Mouse (Mus musculus) kidney, postnatal 0 days (tissue): ENCODE results near the gene Xpnpep2. TPM values are rescaled to one million over a fixed set of nuclear protein-coding genes. Genes with fewer than 3 reads are reported as not detected.

Source experiments
- ATAC-seq: fragments of 200-750 bp; cut with Nextera tagmentation; replicated peaks from 2 replicates; pipeline ENCODE4 v1.8.0; 2017; ENCODE audit warnings: low read depth, moderate number of reproducible peaks, moderate TSS enrichment, moderate library complexity; ENCODE audit not compliant: low FRiP score
- DNase-seq: peaks from one replicate; pipeline ENCODE4 v3.0.0-alpha.2; 2016; ENCODE audit warnings: low spot score
- H3K27ac ChIP-seq: fragments of 300-500 bp; sonication (generic); 2 replicates; pipeline ENCODE4 v1.5.1; 2014; ENCODE audit warnings: mild to moderate bottlenecking
- H3K27me3 ChIP-seq: fragments of 300-500 bp; sonication (generic); 2 replicates; pipeline ENCODE4 v1.6.1; 2014; ENCODE audit warnings: low read length, mixed read lengths; ENCODE audit not compliant: insufficient read depth
- H3K36me3 ChIP-seq: fragments of 300-500 bp; sonication (generic); 2 replicates; pipeline ENCODE4 v1.6.1; 2014; ENCODE audit warnings: low read length, mixed read lengths; ENCODE audit not compliant: insufficient read depth
- H3K4me1 ChIP-seq: fragments of 300-500 bp; sonication (generic); replicated peaks from 2 replicates; pipeline ENCODE4 v1.6.1; 2014; ENCODE audit warnings: antibody characterized with exemption, low read length, mixed read lengths; ENCODE audit not compliant: insufficient read depth
- H3K4me2 ChIP-seq: fragments of 300-500 bp; sonication (generic); 2 replicates; pipeline ENCODE4 v1.6.1; 2014; ENCODE audit warnings: mild to moderate bottlenecking, low read length, moderate library complexity, mixed read lengths
- H3K4me3 ChIP-seq: fragments of 300-500 bp; sonication (generic); replicated peaks from 2 replicates; pipeline ENCODE4 v1.5.1; 2014; ENCODE audit warnings: low read depth, low read length
- H3K9ac ChIP-seq: fragments of 300-500 bp; sonication (generic); 2 replicates; pipeline ENCODE4 v1.6.1; 2014; ENCODE audit warnings: low read depth, low read length
- H3K9me3 ChIP-seq: fragments of 300-500 bp; sonication (generic); replicated peaks from 2 replicates; pipeline ENCODE4 v1.6.1; 2016; ENCODE audit warnings: low read length, inconsistent platforms, mixed read lengths
- CTCF ChIP-seq: IDR thresholded peaks from 2 replicates; pipeline ENCODE4 v1.5.1; 2016; ENCODE audit warnings: antibody characterized with exemption, low read depth, mild to moderate bottlenecking, moderate library complexity
- WGBS: fragments of 180-500 bp; shearing (Covaris S2); extraction: QIAGEN DNeasy Blood & Tissue Kit; methylation state at CpG from one replicate; pipeline ENCODE4 v1.1.7; 2014; 5-methylcytosine and 5-hydroxymethylcytosine counted together
- polyA plus RNA-seq: library from polyadenylated mRNA; unstranded; fragments of >200 nt; fragmentation: Nextera tagmentation; extraction: Ambion mirVana; gene quantifications from 2 replicates; pipeline ENCODE4 v1.2.1, GENCODE M21; 2015

The Xpnpep2 gene
- polyA plus RNA-seq, 1 experiment from 2014 or later = 12.7 TPM

DNA sequence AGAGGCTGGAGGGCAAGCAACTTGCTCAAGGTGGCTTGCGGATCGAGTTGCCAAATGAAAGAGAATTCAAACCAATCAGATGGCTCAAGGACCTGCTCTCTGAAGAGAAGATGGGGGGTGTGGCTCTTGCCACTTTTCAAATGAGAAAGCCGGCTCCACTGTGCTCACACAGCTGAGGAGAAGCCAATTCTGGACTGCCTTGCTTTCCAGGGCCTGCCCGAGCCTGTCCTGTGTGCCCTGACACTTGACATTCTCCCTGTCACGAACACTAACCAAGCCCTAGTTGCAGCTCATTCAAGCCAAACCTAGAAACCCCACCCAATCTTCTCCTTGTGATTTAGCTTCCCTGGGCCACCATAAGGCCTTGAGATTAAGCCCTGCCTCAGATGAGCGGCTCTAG, 29.5 kb downstream of the Xpnpep2 start:
- no peaks in the 10 kb centered on the region for H3K4me1 ChIP-seq
- ATAC-seq = no peak

DNA sequence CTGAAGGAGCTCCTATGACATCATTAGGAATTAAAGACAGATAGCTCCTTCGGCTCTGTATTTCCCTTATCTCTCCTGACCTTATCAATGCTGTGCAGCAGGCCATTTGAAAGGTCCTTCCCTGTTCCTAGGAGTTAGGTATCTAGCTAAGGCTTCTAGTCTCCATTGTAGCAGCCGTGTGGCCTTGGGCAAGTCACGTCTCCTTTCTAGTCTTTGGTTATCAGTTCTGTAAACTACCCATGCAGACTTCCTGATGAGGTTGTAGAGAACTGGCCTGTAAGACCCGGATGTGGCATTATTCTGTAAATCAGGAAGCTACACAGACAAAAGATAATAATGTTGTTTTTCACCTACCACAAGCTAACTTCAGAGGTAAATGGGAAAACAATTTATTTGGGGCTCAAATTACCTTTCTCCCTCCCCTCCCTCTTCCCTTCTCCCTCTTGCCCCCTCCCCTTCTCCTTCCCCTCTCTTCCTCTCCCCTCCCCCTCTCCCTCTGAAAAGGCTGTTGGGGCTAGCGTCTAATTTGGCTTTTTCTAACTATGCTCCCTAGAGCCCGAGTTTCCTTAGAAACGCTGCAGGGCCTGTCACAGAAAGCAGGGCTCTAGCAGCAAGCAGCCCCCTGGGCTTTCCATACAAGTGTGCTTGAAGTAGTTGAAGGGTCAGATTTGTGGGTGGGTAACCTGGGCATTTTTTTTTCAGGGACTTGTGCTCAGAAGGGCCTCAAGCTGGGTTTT, 30.2 kb downstream of the Xpnpep2 start:
- H3K27me3 ChIP-seq = no peaks in the 10 kb centered on the region
- H3K4me2 ChIP-seq = no peak overlapping the region
- no peaks in the 10 kb centered on the region for H3K36me3 ChIP-seq
- H3K4me3 ChIP-seq = no peak overlapping the region
- WGBS = 53% methylated on average over 7 of the region's 7 CpGs
- ATAC-seq = no peak
- H3K9me3 ChIP-seq = no peaks in the 10 kb centered on the region
- H3K9ac ChIP-seq = no peak overlapping the region
- TF ChIP-seq CTCF = no peak
- H3K27ac ChIP-seq = no peak overlapping the region
- no peak for DNase-seq
- no peaks in the 10 kb centered on the region for H3K4me1 ChIP-seq

More for the DNA sequence above, 29.5 kb downstream of the Xpnpep2 start:
- no peaks in the 10 kb centered on the region for H3K9me3 ChIP-seq
- H3K9ac ChIP-seq = no peak overlapping the region
- no peak overlapping the region for H3K27ac ChIP-seq
- no peak overlapping the region for H3K4me2 ChIP-seq
- H3K4me3 ChIP-seq = no peak overlapping the region
- WGBS = 69% methylated on average over 6 of the region's 6 CpGs
- H3K27me3 ChIP-seq = no peaks in the 10 kb centered on the region
- H3K36me3 ChIP-seq = no peaks in the 10 kb centered on the region
- no peak for TF ChIP-seq CTCF
- DNase-seq = no peak

DNA sequence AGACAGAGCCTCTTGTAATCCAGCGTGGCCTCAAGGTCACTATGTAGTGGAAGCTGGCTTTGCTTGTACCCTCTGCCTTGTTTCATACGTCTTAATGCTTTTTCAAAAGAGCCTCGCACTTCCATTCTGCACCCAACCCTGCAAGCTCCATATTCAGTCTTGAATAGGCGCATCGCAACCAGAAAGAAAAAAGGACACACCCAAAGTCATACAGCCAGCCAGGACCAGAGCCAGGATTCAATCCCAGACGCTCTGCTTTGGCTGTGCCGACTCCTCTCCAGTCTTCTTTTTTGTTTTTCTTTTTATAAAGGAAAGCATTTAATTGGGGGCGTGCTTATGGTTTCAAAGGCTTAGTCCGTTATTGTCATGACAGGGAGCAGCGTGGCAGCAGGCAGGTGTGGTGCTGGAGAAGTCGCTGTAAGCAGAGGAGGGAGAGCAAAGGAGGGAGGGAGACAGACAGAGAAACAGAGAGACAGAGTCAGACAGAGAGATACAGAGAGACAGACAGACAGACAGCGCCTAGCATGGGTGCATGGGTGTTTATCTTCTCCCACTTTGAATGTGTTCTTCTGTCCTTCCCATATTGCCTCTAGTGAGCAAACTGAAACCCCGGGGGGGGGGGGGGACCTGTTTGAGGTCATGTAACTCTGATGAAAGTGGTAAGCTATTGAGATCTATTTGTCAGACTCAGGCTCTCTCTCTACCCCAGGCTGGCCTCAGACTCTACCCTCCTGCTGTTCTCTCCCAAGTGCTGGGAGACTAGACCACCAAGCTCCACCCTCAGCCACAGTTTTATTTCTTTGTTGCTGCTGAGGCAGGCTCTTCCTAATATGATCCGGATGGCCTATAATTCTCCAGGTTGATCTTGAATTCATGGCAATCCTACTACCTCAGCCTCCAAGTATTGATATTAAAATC, 31.1 kb downstream of the Xpnpep2 start:
- Histone ChIP-seq H3K9ac (no peak overlapping the region), H3K4me1 (no peaks in the 10 kb centered on the region), H3K4me2 (no peak overlapping the region), H3K4me3 (no peak overlapping the region), H3K27me3 (no peaks in the 10 kb centered on the region), H3K36me3 (no peaks in the 10 kb centered on the region), H3K9me3 (no peaks in the 10 kb centered on the region), H3K27ac (no peak overlapping the region)
- no peak for ATAC-seq
- no peak for DNase-seq
- no peak for TF ChIP-seq CTCF
- 64% methylated on average over 14 of the region's 14 CpGs for WGBS

DNA sequence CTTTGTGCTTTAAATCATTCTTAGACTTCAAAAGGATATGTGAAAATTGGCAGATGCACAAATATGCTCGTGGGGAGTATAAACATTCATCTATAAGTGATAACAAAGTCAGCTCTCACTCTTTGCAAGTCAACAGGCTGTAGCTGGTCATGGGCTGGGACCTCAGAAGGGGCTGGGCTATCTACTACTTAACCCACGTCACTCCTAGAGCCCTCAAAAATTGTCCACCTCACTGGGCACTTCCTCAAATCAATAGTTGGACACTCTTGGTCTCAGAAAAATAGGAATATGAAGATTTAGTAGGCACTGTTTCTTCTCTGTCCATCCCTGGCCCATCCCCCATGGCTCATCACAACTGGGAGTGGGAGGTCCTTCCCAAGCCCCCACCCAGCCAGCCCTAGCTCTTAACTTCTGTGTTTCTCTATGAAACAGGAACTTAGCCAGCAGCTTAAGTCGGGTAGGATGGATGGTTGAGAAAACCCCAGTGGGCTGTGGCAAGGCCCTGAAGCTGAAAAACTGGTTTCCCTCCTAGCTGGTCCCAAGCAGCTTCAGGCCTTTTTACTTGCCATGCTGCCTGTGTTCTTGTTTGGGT, 31.9 kb downstream of the Xpnpep2 start:
- no peak for TF ChIP-seq CTCF
- Histone ChIP-seq H3K4me1 (no peaks in the 10 kb centered on the region), H3K27ac (no peak overlapping the region), H3K36me3 (no peaks in the 10 kb centered on the region), H3K27me3 (no peaks in the 10 kb centered on the region), H3K9me3 (no peaks in the 10 kb centered on the region), H3K4me3 (no peak overlapping the region), H3K9ac (no peak overlapping the region), H3K4me2 (no peak overlapping the region)
- DNase-seq (no peak), ATAC-seq (no peak)
- WGBS = 55% methylated on average over 3 of the region's 3 CpGs

DNA sequence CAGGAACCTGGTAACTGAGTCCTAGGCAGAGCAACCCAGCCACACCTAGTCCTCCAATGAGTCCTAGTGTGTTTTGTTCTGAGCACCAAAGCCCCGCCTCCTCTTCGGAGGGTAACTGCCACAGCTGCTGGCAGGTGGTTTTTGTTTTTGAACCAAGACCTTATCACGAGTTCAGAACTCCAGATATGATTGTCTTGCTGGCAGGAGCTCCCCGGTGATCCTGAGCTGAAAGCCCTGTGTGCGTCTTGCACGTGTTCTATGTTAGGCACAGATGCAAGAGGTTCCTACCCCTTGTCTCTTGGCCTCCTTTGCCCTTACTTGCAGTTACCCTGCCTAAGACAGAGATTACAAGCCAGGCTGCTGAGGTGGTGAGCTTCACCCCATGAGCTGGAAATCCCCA, 33.0 kb downstream of the Xpnpep2 start:
- Histone ChIP-seq H3K9ac (no peak overlapping the region), H3K27ac (no peak overlapping the region), H3K27me3 (no peaks in the 10 kb centered on the region), H3K4me3 (no peak overlapping the region), H3K9me3 (no peaks in the 10 kb centered on the region), H3K4me1 (no peaks in the 10 kb centered on the region), H3K4me2 (no peak overlapping the region), H3K36me3 (no peaks in the 10 kb centered on the region)
- DNase-seq = no peak
- ATAC-seq = no peak
- WGBS = 81% methylated on average over 6 of the region's 6 CpGs
- no peak for TF ChIP-seq CTCF
